Mouse (Mus musculus) lung, embryonic 14.5 days (tissue): ENCODE measurements around the gene Zbtb8os. TPM values are rescaled to one million over a fixed set of nuclear protein-coding genes. Genes with fewer than 3 reads are reported as not detected.

Source experiments
- ATAC-seq: fragments of 200-750 bp; cut with Nextera tagmentation; 2 replicates; pipeline ENCODE4 v1.8.0; 2017; ENCODE audit warnings: mild to moderate bottlenecking, moderate TSS enrichment, moderate library complexity; ENCODE audit not compliant: insufficient read depth
- DNase-seq: peaks from one replicate; pipeline ENCODE4 v3.0.0-alpha.2; 2015
- H3K27ac ChIP-seq: fragments of 300-500 bp; sonication (generic); 2 replicates; pipeline ENCODE4 v1.5.1; 2014; ENCODE audit warnings: low read depth, mild to moderate bottlenecking, moderate library complexity
- H3K27me3 ChIP-seq: fragments of 300-500 bp; sonication (generic); 2 replicates; pipeline ENCODE4 v1.6.1; 2014; ENCODE audit warnings: low read length, control low read depth; ENCODE audit not compliant: insufficient read depth
- H3K36me3 ChIP-seq: fragments of 300-500 bp; sonication (generic); 2 replicates; pipeline ENCODE4 v1.6.1; 2014; ENCODE audit warnings: control low read depth; ENCODE audit not compliant: insufficient read depth
- H3K4me1 ChIP-seq: fragments of 300-500 bp; sonication (generic); 2 replicates; pipeline ENCODE4 v1.6.1; 2014; ENCODE audit warnings: antibody characterized with exemption, control low read depth; ENCODE audit not compliant: insufficient read depth
- H3K4me2 ChIP-seq: fragments of 300-500 bp; sonication (generic); 2 replicates; pipeline ENCODE4 v1.6.1; 2014; ENCODE audit warnings: mild to moderate bottlenecking
- H3K4me3 ChIP-seq: fragments of 300-500 bp; sonication (generic); 2 replicates; pipeline ENCODE4 v1.5.1; 2014; ENCODE audit warnings: low read depth, low read length
- H3K9ac ChIP-seq: fragments of 300-500 bp; sonication (generic); 2 replicates; pipeline ENCODE4 v1.6.1; 2014
- H3K9me3 ChIP-seq: fragments of 300-500 bp; sonication (generic); 2 replicates; pipeline ENCODE4 v1.6.1; 2016; ENCODE audit warnings: low read depth, low read length, control low read depth
- CTCF ChIP-seq: IDR thresholded peaks from 2 replicates; pipeline ENCODE4 v1.5.1; 2016; ENCODE audit warnings: antibody characterized with exemption, low read depth
- WGBS: fragments of 180-500 bp; shearing (Covaris S2); extraction: QIAGEN DNeasy Blood & Tissue Kit; methylation state at CpG from one replicate; pipeline ENCODE4 v1.1.7; 2014; 5-methylcytosine and 5-hydroxymethylcytosine counted together
- polyA plus RNA-seq: library from polyadenylated mRNA; unstranded; fragments of >200 nt; fragmentation: Nextera tagmentation; extraction: Ambion mirVana; gene quantifications from 2 replicates; pipeline ENCODE4 v1.2.1, GENCODE M21; 2014

Zbtb8os gene
- polyA plus RNA-seq, 1 experiment from 2014 or later = 51.6 TPM

- TF ChIP-seq CTCF = no peak
- peak overlapping the region; percentile 71 for H3K4me2 ChIP-seq
- no peaks in the 10 kb centered on the region for H3K4me1 ChIP-seq
- peak overlapping the region; percentile 92 for H3K9ac ChIP-seq
- H3K27ac ChIP-seq = peak overlapping the region; percentile 91
- DNase-seq (peak; percentile 73), ATAC-seq (peak; percentile 68; the same call in 1 of the 2 replicates)
- H3K4me3 ChIP-seq = peak overlapping the region; percentile 84
- WGBS = under 1% methylated on average over 68 of the region's 68 CpGs
- H3K9me3 ChIP-seq = no peaks in the 10 kb centered on the region
- no peaks in the 10 kb centered on the region; the same call in 1 of the 2 replicates for H3K27me3 ChIP-seq
- H3K36me3 ChIP-seq = no peaks in the 10 kb centered on the region
These were observed 41.6 kb downstream of the Zbtb8os start for GRCm38 (mm10) chr4:129376961-129377545.

GRCm38 (mm10) chr4:129377601-129378390 is 42.3 kb downstream of the Zbtb8os start, which contains the start of gene Zbtb8a:
TSS of gene Zbtb8a (minus strand) at chr4:129378116.
- no peaks in the 10 kb centered on the region for H3K9me3 ChIP-seq
- 1% methylated on average over 61 of the region's 65 CpGs for WGBS
- no peaks in the 10 kb centered on the region for H3K36me3 ChIP-seq
- ATAC-seq (peak; percentile 75), DNase-seq (peak; percentile 82)
- no peaks in the 10 kb centered on the region; the same call in 1 of the 2 replicates for H3K27me3 ChIP-seq
- TF ChIP-seq CTCF = no peak; the same call in 1 of the 2 replicates
- peak within 1 kb of the TSS; percentile 92 for H3K9ac ChIP-seq
- no peaks in the 10 kb centered on the region for H3K4me1 ChIP-seq
- H3K4me3 ChIP-seq = peak within 1 kb of the TSS; percentile 84
- H3K27ac ChIP-seq = peak within 1 kb of the TSS; percentile 91
- H3K4me2 ChIP-seq = peak within 1 kb of the TSS; percentile 71

GRCm38 (mm10) chr4:129379805-129380204 is 44.3 kb downstream of the Zbtb8os start:
- 74% methylated on average over 3 of the region's 3 CpGs for WGBS
- no peak for DNase-seq
- H3K4me3 ChIP-seq = no peak overlapping the region
- no peak for TF ChIP-seq CTCF
- no peak overlapping the region for H3K9ac ChIP-seq
- no peaks in the 10 kb centered on the region; the same call in 1 of the 2 replicates for H3K27me3 ChIP-seq
- no peak overlapping the region for H3K4me2 ChIP-seq
- ATAC-seq = no peak
- H3K27ac ChIP-seq = no peak overlapping the region
- H3K36me3 ChIP-seq = no peaks in the 10 kb centered on the region
- peaks cover 5% of the 10 kb centered on the region; the same call in 1 of the 2 replicates for H3K4me1 ChIP-seq
- H3K9me3 ChIP-seq = no peaks in the 10 kb centered on the region

- no peak for ATAC-seq
- H3K4me3 ChIP-seq = no peak overlapping the region
- no peak for DNase-seq
- H3K27ac ChIP-seq = no peak overlapping the region
- H3K9me3 ChIP-seq = no peaks in the 10 kb centered on the region
- H3K27me3 ChIP-seq = no peaks in the 10 kb centered on the region; the same call in 1 of the 2 replicates
- H3K9ac ChIP-seq = no peak overlapping the region
- 74% methylated on average over 8 of the region's 8 CpGs for WGBS
- TF ChIP-seq CTCF = no peak
- no peaks in the 10 kb centered on the region for H3K36me3 ChIP-seq
- H3K4me1 ChIP-seq = peaks cover 5% of the 10 kb centered on the region; the same call in 1 of the 2 replicates
- no peak overlapping the region for H3K4me2 ChIP-seq
These were observed 45.7 kb downstream of the Zbtb8os start for GRCm38 (mm10) chr4:129381148-129381547.

GRCm38 (mm10) chr4:129382029-129382428 is 46.5 kb downstream of the Zbtb8os start:
- DNase-seq = no peak

GRCm38 (mm10) chr4:129382488-129382887 is 47.0 kb downstream of the Zbtb8os start:
- H3K27ac ChIP-seq = no peak overlapping the region
- no peaks in the 10 kb centered on the region for H3K9me3 ChIP-seq
- H3K27me3 ChIP-seq = no peaks in the 10 kb centered on the region; the same call in 1 of the 2 replicates
- H3K4me1 ChIP-seq = peaks cover 5% of the 10 kb centered on the region; the same call in 1 of the 2 replicates
- DNase-seq = no peak
- H3K4me2 ChIP-seq = no peak overlapping the region
- H3K4me3 ChIP-seq = no peak overlapping the region
- H3K36me3 ChIP-seq = no peaks in the 10 kb centered on the region
- no peak for ATAC-seq
- 94% methylated on average over 2 of the region's 2 CpGs for WGBS
- TF ChIP-seq CTCF = no peak
- H3K9ac ChIP-seq = no peak overlapping the region

More at GRCm38 (mm10) chr4:129382029-129382428, 46.5 kb downstream of the Zbtb8os start:
- Histone ChIP-seq H3K27me3 (no peaks in the 10 kb centered on the region; the same call in 1 of the 2 replicates), H3K4me1 (peaks cover 5% of the 10 kb centered on the region; the same call in 1 of the 2 replicates), H3K4me2 (no peak overlapping the region), H3K4me3 (no peak overlapping the region), H3K36me3 (no peaks in the 10 kb centered on the region), H3K9ac (no peak overlapping the region), H3K27ac (no peak overlapping the region), H3K9me3 (no peaks in the 10 kb centered on the region)
- WGBS = 86% methylated on average over 9 of the region's 9 CpGs
- no peak for ATAC-seq
- TF ChIP-seq CTCF = no peak

GRCm38 (mm10) chr4:129383586-129383985 is 48.1 kb downstream of the Zbtb8os start:
- WGBS = 78% methylated on average over 3 of the region's 3 CpGs
- no peak for ATAC-seq
- peak; percentile 77 for DNase-seq

More at GRCm38 (mm10) chr4:129383586-129383985, 48.1 kb downstream of the Zbtb8os start:
- Histone ChIP-seq H3K9ac (no peak overlapping the region), H3K4me2 (no peak overlapping the region), H3K27ac (no peak overlapping the region; the same call in 1 of the 2 replicates), H3K4me1 (peaks cover 5% of the 10 kb centered on the region; the same call in 1 of the 2 replicates), H3K4me3 (no peak overlapping the region), H3K36me3 (no peaks in the 10 kb centered on the region), H3K9me3 (no peaks in the 10 kb centered on the region), H3K27me3 (no peaks in the 10 kb centered on the region; the same call in 1 of the 2 replicates)
- no peak for TF ChIP-seq CTCF
